ENCODE assay signal across 23 mouse cellular contexts in genomic region chr5:116459970-116460369, GRCm38 (mm10). TPM values are rescaled to one million over a fixed set of nuclear protein-coding genes. Genes with fewer than 3 reads are reported as not detected.
DNase-seq lines count a peak whose midpoint lies in the region; ATAC-seq and TF ChIP-seq lines count a peak whose summit lies in the region.
"Had no signal": no experiment of that assay in that cellular context is flagged by ENCODE, and none has a peak within 500 bp of the region (broad histone marks: within the 10 kb centered on the region; RNA-seq: fewer than 3 reads in every experiment).

No protein-coding gene starts in this region.

- H3K9me3 ChIP-seq in forebrain, embryonic 13.5 days (replicated peaks) = 0 out of 2 replicates have a peak, but pooled peaks cover 2% of the 10 kb centered on the region
- no peaks in the 10 kb centered on the region for H3K9me3 ChIP-seq in forebrain, embryonic 11.5 days (ENCODE audit: control insufficient read depth, low read length)
- H3K9me3 ChIP-seq in intestine, embryonic 15.5 days = no peaks in the 10 kb centered on the region
- H3K9me3 ChIP-seq: liver, embryonic 13.5 days had no signal

- peaks cover 25% of the 10 kb centered on the region for H3K4me1 ChIP-seq in forebrain, embryonic 13.5 days
- H3K4me1 ChIP-seq in forebrain, embryonic 11.5 days (replicated peaks; ENCODE audit: control insufficient read depth, insufficient read depth, low read length) = 0 out of 2 replicates have a peak, but pooled peaks cover 2% of the 10 kb centered on the region
- no peaks in the 10 kb centered on the region for H3K4me1 ChIP-seq in intestine, embryonic 15.5 days (replicated peaks)
- H3K4me1 ChIP-seq: liver, embryonic 13.5 days had no signal

- H3K9ac ChIP-seq in forebrain, embryonic 13.5 days = no peak overlapping the region
- H3K9ac ChIP-seq in forebrain, embryonic 11.5 days (ENCODE audit: low read length) = no peak overlapping the region
- H3K9ac ChIP-seq in intestine, embryonic 15.5 days = no peak overlapping the region
- H3K9ac ChIP-seq: hindbrain, embryonic 15.5 days; limb, embryonic 13.5 days; liver, embryonic 13.5 days; lung, embryonic 14.5 days had no signal

- no peak for TF ChIP-seq CTCF in layer of hippocampus, adult 2 months (conservative IDR thresholded peaks at IDR 0.05)

- WGBS in forebrain, embryonic 13.5 days = 54% methylated on average over 2 of the region's 2 CpGs
- 77% methylated on average over 2 of the region's 2 CpGs for WGBS in forebrain, embryonic 11.5 days
- 87% methylated on average over 2 of the region's 2 CpGs for WGBS in intestine, embryonic 15.5 days

- no peak overlapping the region for H3K4me2 ChIP-seq in forebrain, embryonic 13.5 days
- no peak overlapping the region for H3K4me2 ChIP-seq in forebrain, embryonic 11.5 days (ENCODE audit: low read depth, low read length, severe bottlenecking)
- no peak overlapping the region for H3K4me2 ChIP-seq in intestine, embryonic 15.5 days (replicated peaks)
- H3K4me2 ChIP-seq: heart, embryonic 11.5 days; hindbrain, embryonic 15.5 days; liver, embryonic 13.5 days; lung, embryonic 14.5 days had no signal

- 0 out of 2 replicates have a peak, but pooled peaks cover 5% of the 10 kb centered on the region for H3K27me3 ChIP-seq in forebrain, embryonic 13.5 days
- no peaks in the 10 kb centered on the region for H3K27me3 ChIP-seq in forebrain, embryonic 11.5 days (ENCODE audit: control insufficient read depth, insufficient read depth, low read length)
- no peaks in the 10 kb centered on the region for H3K27me3 ChIP-seq in intestine, embryonic 15.5 days (replicated peaks)
- H3K27me3 ChIP-seq: hindbrain, embryonic 15.5 days; liver, embryonic 13.5 days had no signal

- ATAC-seq in forebrain, embryonic 13.5 days = peak; percentile 51; the same call in 1 of the 2 replicates
- ATAC-seq in forebrain, embryonic 11.5 days (replicated peaks; ENCODE audit: low FRiP score) = no peak
- no peak for ATAC-seq in intestine, embryonic 15.5 days

- H3K36me3 ChIP-seq in forebrain, embryonic 13.5 days (ENCODE audit: poor library complexity, severe bottlenecking) = peaks cover 37% of the 10 kb centered on the region
- no peaks in the 10 kb centered on the region for H3K36me3 ChIP-seq in forebrain, embryonic 11.5 days (ENCODE audit: control insufficient read depth, insufficient read depth, low read length)
- H3K36me3 ChIP-seq in intestine, embryonic 15.5 days = no peaks in the 10 kb centered on the region
- H3K36me3 ChIP-seq: limb, embryonic 13.5 days; liver, embryonic 13.5 days had no signal

- 0 out of 2 replicates have a peak overlapping the region, but pooled peaks have one; percentile 44 for H3K27ac ChIP-seq in forebrain, embryonic 13.5 days
- H3K27ac ChIP-seq in forebrain, embryonic 11.5 days (ENCODE audit: low read depth, low read length) = no peak overlapping the region
- no peak overlapping the region for H3K27ac ChIP-seq in layer of hippocampus, adult 2 months
- no peak overlapping the region for H3K27ac ChIP-seq in intestine, embryonic 15.5 days
- H3K27ac ChIP-seq: kidney, postnatal 0 days; liver, embryonic 13.5 days had no signal

- no peak for DNase-seq in forebrain, embryonic 11.5 days (ENCODE audit: low spot score)
- DNase-seq in layer of hippocampus, adult 2 months (ENCODE audit: low spot score in 2 of 2) = peak; percentile 41 to 63
- no peak for DNase-seq in layer of hippocampus, postnatal 10 days (ENCODE audit: low spot score in 2 of 2)
- peak; percentile 46 for DNase-seq in right cerebral cortex, adult 18-20 months
- no peak for DNase-seq in right cerebral cortex, postnatal 4 days
- peak; percentile 42 for DNase-seq in telencephalon, adult 2 months (ENCODE audit: low read depth, low spot score)
- DNase-seq: adrenal gland, adult 2 months; cerebellum, adult 18-20 months; cerebellum, postnatal 25 days; embryo, embryonic 11 days; heart, postnatal 14 days; kidney, adult 11 months; liver, embryonic 13.5 days; lung, embryonic 14.5 days; lung, postnatal 36 days; retina, postnatal 1 day had no signal

- H3K4me3 ChIP-seq in forebrain, embryonic 13.5 days = no peak overlapping the region
- H3K4me3 ChIP-seq in forebrain, embryonic 11.5 days (ENCODE audit: low read depth, low read length) = no peak overlapping the region
- H3K4me3 ChIP-seq in layer of hippocampus, adult 2 months = no peak overlapping the region
- no peak overlapping the region for H3K4me3 ChIP-seq in intestine, embryonic 15.5 days (replicated peaks)
- H3K4me3 ChIP-seq: hindbrain, embryonic 15.5 days; limb, embryonic 13.5 days; liver, embryonic 13.5 days had no signal

RNA-seq across cellular contexts. Expression of gene Hspb8, which starts 37.3 kb away (rescaled TPM):
- polyA plus RNA-seq in forebrain, embryonic 13.5 days (2015; fragmentation: Nextera tagmentation; extraction: Ambion mirVana) = 4.5 and 7.2 TPM in 2 replicates
- polyA plus RNA-seq in forebrain, embryonic 11.5 days (2014; fragmentation: Nextera tagmentation; extraction: Ambion mirVana) = 8.0 and 9.8 TPM in 2 replicates
- total RNA-seq in layer of hippocampus, adult 2 months (2021) = 10 to 100 TPM; 11.8 to 12.5 TPM
- total RNA-seq in layer of hippocampus, postnatal 10 days (2021) = 1 to 10 TPM; 7.3 to 9.1 TPM
- 11.4 and 12.1 TPM in 2 replicates for polyA plus RNA-seq in intestine, embryonic 15.5 days (2015; fragmentation: Nextera tagmentation; extraction: Ambion mirVana)
- total RNA-seq: megakaryocyte-erythroid progenitor cell, adult 5-6 weeks had no signal

Comparison
In these comparisons a context has a peak if more than half of its experiments do, and no peak if none do; other contexts are left out.
1. DNase-seq: peak in layer of hippocampus, adult 2 months (2 of 2), right cerebral cortex, adult 18-20 months (single experiment) and telencephalon, adult 2 months (single experiment); none in forebrain, embryonic 11.5 days (single experiment), layer of hippocampus, postnatal 10 days (0 of 2) and right cerebral cortex, postnatal 4 days (single experiment).